Mouse (Mus musculus) C2C12 (cell line): ENCODE data around the gene Pspn.

Source experiments
- CTCF ChIP-seq: IDR thresholded peaks from one replicate; pipeline ENCODE4 v1.5.1; 2011; ENCODE audit not compliant: control insufficient read depth, insufficient read depth, insufficient read length
- MYOD1 ChIP-seq: IDR thresholded peaks from one replicate; pipeline ENCODE4 v1.6.1; 2011; ENCODE audit warnings: low read depth; ENCODE audit not compliant: control insufficient read depth, insufficient read length
- MYOG ChIP-seq: IDR thresholded peaks from one replicate; pipeline ENCODE4 v1.6.1; 2011; ENCODE audit not compliant: control insufficient read depth, insufficient read length; ENCODE audit errors: extremely low read depth
- USF1 ChIP-seq: IDR thresholded peaks from one replicate; pipeline ENCODE4 v1.6.1; 2011; ENCODE audit warnings: low read depth, mild to moderate bottlenecking, control low read depth, moderate library complexity

DNA sequence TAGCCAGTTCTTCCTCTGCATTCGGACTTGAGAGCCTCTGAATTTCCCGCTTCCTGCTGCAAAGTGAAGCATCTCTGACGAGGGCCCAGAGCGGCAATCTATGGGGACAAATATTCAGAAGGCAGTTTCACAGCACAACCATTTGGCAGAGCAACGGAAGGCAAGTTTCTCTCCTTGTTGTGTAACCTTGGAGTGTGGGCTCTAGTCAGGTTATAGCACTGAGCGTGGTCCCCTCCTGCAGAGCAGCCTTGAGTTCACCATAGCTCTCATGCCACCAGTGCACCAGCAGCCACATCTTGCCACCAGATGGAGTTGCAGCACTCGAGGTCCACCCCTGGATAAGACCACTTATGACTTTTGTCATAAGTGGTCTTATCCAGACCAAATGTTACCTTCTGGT lies 11.4 kb downstream of the Pspn start:
- TF ChIP-seq CTCF (no peak), USF1 (no peak), MYOD1 (no peak), MYOG (no peak)
